Mouse (Mus musculus) liver, embryonic 14.5 days (tissue): ENCODE data around the gene Gpr25. TPM values are rescaled to one million over a fixed set of nuclear protein-coding genes. Genes with fewer than 3 reads are reported as not detected.

Experiments used
- ATAC-seq: fragments of 200-750 bp; cut with Nextera tagmentation; 2 replicates; pipeline ENCODE4 v1.8.0; 2017; ENCODE audit warnings: moderate number of reproducible peaks, mild to moderate bottlenecking, moderate library complexity; ENCODE audit not compliant: insufficient read depth
- DNase-seq, 3 experiments: peaks; one replicate each; pipeline ENCODE4 v3.0.0-alpha.2; 2012 to 2013; ENCODE audit warnings: low read depth in 3 of 3, low spot score in 3 of 3
- H3K27ac ChIP-seq: fragments of 300-500 bp; sonication (generic); 2 replicates; pipeline ENCODE4 v1.5.1; 2014; ENCODE audit warnings: moderate library complexity, mild to moderate bottlenecking, control low read depth, inconsistent platforms
- H3K27me3 ChIP-seq: fragments of 300-500 bp; sonication (generic); 2 replicates; pipeline ENCODE4 v1.6.1; 2014; ENCODE audit warnings: mild to moderate bottlenecking, low read length, moderate library complexity; ENCODE audit not compliant: control insufficient read depth, insufficient read depth
- H3K36me3 ChIP-seq: fragments of 300-500 bp; sonication (generic); replicated peaks from 2 replicates; pipeline ENCODE4 v1.6.1; 2014; ENCODE audit warnings: low read depth; ENCODE audit not compliant: control insufficient read depth, insufficient read depth
- H3K4me1 ChIP-seq, 2 experiments: fragments of 200-500 bp in 1 of 2; fragments of 300-500 bp in 1 of 2; sonication (generic) in 1 of 2; replicated peaks; 2 replicates each; pipeline ENCODE4 v1.6.1; 2012 to 2014; ENCODE audit warnings: antibody characterized with exemption in 1 of 2, inconsistent platforms in 1 of 2, low read length in 1 of 2; ENCODE audit not compliant: control insufficient read depth in 2 of 2, insufficient read depth in 2 of 2
- H3K4me2 ChIP-seq: fragments of 300-500 bp; sonication (generic); 2 replicates; pipeline ENCODE4 v1.6.1; 2014; ENCODE audit warnings: low read depth, mild to moderate bottlenecking, control low read depth, moderate library complexity
- H3K4me3 ChIP-seq, 2 experiments: fragments of 200-500 bp in 1 of 2; fragments of 300-500 bp in 1 of 2; sonication (generic) in 1 of 2; 2 replicates each; pipeline ENCODE4 v1.5.1; 2012 to 2014; ENCODE audit warnings: low read depth in 2 of 2, low read length in 2 of 2, mild to moderate bottlenecking in 2 of 2, control low read depth in 1 of 2, inconsistent platforms in 1 of 2, moderate library complexity in 1 of 2; ENCODE audit not compliant: insufficient read depth in 1 of 2
- H3K9ac ChIP-seq: fragments of 300-500 bp; sonication (generic); replicated peaks from 2 replicates; pipeline ENCODE4 v1.6.1; 2014; ENCODE audit warnings: mild to moderate bottlenecking, control low read depth, moderate library complexity
- H3K9me3 ChIP-seq: fragments of 300-500 bp; sonication (generic); 2 replicates; pipeline ENCODE4 v1.6.1; 2016; ENCODE audit warnings: low read length, mixed read lengths; ENCODE audit not compliant: control insufficient read depth
- CTCF ChIP-seq: IDR thresholded peaks from 2 replicates; pipeline ENCODE4 v1.5.1; 2016; ENCODE audit warnings: antibody characterized with exemption, low read depth, control low read depth
- EP300 ChIP-seq: IDR thresholded peaks from 2 replicates; pipeline ENCODE4 v1.6.1; 2016; ENCODE audit warnings: antibody characterized with exemption, low read depth
- WGBS: fragments of 180-500 bp; shearing (Covaris S2); extraction: QIAGEN DNeasy Blood & Tissue Kit; methylation state at CpG from one replicate; pipeline ENCODE4 v1.1.7; 2014; ENCODE audit not compliant: insufficient replicate concordance; 5-methylcytosine and 5-hydroxymethylcytosine counted together
- polyA plus RNA-seq, 2 experiments: library from polyadenylated mRNA; depleted of rRNA in 1 of 2; stranded (reverse) in 1 of 2; unstranded in 1 of 2; fragments of >200 nt; fragmentation: Nextera tagmentation in 1 of 2; extraction: Ambion mirVana in 1 of 2; gene quantifications; 2 replicates each; pipeline versions ENCODE4 v1.2.1 to v1.2.3; 2012 to 2014

Gene Gpr25
- polyA plus RNA-seq, 2 experiments: not detected

DNA sequence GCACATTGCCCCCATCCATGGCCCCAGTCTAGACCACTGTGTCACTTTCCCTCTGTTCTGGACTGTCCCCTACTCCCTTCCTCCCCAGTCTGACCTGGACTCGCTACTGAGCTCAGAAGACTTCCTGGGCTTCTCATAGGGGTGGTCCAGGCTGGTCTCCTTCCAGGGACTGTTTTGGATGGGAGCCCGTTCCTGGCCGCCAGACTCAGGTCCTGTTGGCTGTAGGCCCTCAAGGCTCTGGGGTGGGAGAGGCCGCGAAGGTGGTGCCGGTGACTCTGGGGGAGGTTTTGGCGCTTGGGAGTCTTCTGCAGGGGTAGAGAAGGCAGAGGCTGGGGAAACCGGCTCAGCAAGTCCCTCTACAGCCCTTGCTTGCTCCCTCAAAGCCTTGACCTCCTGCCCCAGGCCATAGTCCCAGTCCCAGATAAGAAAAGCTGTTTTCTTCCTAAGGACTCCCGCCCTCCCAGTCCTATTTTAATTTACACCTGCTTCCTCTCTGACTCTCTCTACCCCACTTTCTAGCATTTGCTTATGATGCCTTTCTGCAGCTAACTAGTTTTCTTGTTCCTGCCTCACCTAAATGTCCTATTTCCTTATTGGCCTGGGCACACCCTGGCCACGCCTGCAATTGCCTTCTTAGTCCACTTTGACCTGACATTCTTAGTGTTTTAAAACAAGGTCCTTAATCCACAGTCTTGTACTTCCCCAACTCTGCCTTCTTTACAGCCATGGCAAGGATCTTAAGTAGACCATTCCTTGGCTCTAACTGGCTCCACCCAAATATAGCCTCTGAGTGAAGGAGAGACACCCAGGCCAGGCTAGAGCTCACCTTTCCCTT, 40.4 kb downstream of the Gpr25 start:
- Histone ChIP-seq H3K27me3 (no peaks in the 10 kb centered on the region), H3K4me3 (no peak overlapping the region), H3K9me3 (no peaks in the 10 kb centered on the region), H3K4me2 (no peak overlapping the region), H3K9ac (no peak overlapping the region), H3K36me3 (no peaks in the 10 kb centered on the region), H3K4me1 (no peaks in the 10 kb centered on the region), H3K27ac (no peak overlapping the region)
- DNase-seq (no peak), ATAC-seq (no peak)
- WGBS: 64% methylated on average over 10 of the region's 10 CpGs
- TF ChIP-seq CTCF (no peak), EP300 (no peak)

DNA sequence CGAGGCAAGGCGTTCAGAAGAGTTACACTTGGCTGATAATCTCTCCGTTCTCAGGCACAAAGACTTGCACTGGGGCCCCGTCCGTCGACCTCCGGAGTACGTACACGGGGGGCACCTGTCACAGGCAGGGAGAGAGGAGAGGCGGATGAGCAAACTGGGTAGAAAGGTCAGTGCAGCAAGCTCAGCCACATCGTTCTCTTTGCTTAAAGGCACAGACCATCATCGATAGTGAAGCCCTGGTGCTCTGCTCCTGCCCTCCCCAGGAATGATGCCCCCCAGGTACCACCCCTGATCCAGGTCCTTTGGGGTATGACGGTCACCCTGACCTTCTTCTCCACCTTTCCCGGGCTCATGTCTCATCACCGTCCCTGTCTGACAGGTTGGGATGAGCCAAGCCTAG, 46.4 kb downstream of the Gpr25 start:
- H3K9me3 ChIP-seq: no peaks in the 10 kb centered on the region
- H3K27me3 ChIP-seq: no peaks in the 10 kb centered on the region
- no peak overlapping the region for H3K4me2 ChIP-seq
- ATAC-seq: no peak
- WGBS: 70% methylated on average over 15 of the region's 15 CpGs
- TF ChIP-seq CTCF: no peak
- no peak for TF ChIP-seq EP300
- no peaks in the 10 kb centered on the region for H3K4me1 ChIP-seq
- no peaks in the 10 kb centered on the region for H3K36me3 ChIP-seq
- H3K4me3 ChIP-seq: no peak overlapping the region
- no peak for DNase-seq
- H3K27ac ChIP-seq: no peak overlapping the region
- H3K9ac ChIP-seq: no peak overlapping the region

DNA sequence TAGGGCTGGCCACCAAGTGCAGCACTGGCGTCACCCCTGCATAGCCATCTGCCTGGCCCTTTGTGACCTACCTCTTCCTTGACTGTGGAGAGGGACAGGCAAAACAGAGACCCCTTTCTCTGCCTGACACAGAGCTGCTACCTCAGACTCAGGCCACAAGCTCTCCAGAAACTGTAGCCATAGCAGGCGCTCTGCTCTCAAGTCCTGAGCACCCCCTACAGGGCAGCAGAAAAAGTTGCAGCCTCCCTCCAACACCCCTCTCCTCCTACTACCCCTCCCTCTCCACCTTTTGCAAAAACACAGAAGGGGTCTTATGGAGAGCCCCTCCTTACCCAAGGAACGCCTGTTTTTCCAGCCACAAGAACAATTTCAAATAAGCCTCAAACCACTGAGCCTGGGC, 47.9 kb downstream of the Gpr25 start, which contains the start of gene Mroh3:
Gene Mroh3, minus strand, starts transcription at position 26 of the 400 bp plus-strand sequence.
- Histone ChIP-seq H3K9me3 (no peaks in the 10 kb centered on the region), H3K4me2 (no peak within 1 kb of the TSS), H3K36me3 (no peaks in the 10 kb centered on the region), H3K9ac (no peak within 1 kb of the TSS), H3K27ac (no peak within 1 kb of the TSS), H3K4me1 (no peaks in the 10 kb centered on the region), H3K4me3 (no peak within 1 kb of the TSS), H3K27me3 (no peaks in the 10 kb centered on the region)
- DNase-seq (no peak), ATAC-seq (no peak)
- WGBS: 20% methylated on average over 3 of the region's 3 CpGs
- TF ChIP-seq CTCF (peak; percentile 77), EP300 (no peak)

Other genes starting within 250 kb of the Gpr25 start
- not detected in 2 replicates for gene Ascl5, start 210.1 kb downstream of the Gpr25 start, polyA plus RNA-seq (2012; rRNA removed)
- gene Ascl5, start 210.1 kb downstream of the Gpr25 start, polyA plus RNA-seq (2014; fragmentation: Nextera tagmentation; extraction: Ambion mirVana): not detected in 2 replicates
- 0.02 TPM in 1 of 2 replicates, not detected in the other for gene Cacna1s, start 208.1 kb downstream of the Gpr25 start, polyA plus RNA-seq (2012; rRNA removed)
- not detected in 2 replicates for gene Cacna1s, start 208.1 kb downstream of the Gpr25 start, polyA plus RNA-seq (2014; fragmentation: Nextera tagmentation; extraction: Ambion mirVana)
- 1.8 and 2.2 TPM in 2 replicates for gene Kif21b, start 129.5 kb downstream of the Gpr25 start, polyA plus RNA-seq (2012; rRNA removed)
- 1.0 and 1.2 TPM in 2 replicates for gene Kif21b, start 129.5 kb downstream of the Gpr25 start, polyA plus RNA-seq (2014; fragmentation: Nextera tagmentation; extraction: Ambion mirVana)
- gene Mroh3, start 48.0 kb downstream of the Gpr25 start, polyA plus RNA-seq (2012; rRNA removed): 0.05 TPM in 1 of 2 replicates, not detected in the other
- gene Mroh3, start 48.0 kb downstream of the Gpr25 start, polyA plus RNA-seq (2014; fragmentation: Nextera tagmentation; extraction: Ambion mirVana): 0.15 and 0.23 TPM in 2 replicates
- 0.16 and 0.28 TPM in 2 replicates for gene Inava, start 26.6 kb downstream of the Gpr25 start, polyA plus RNA-seq (2012; rRNA removed)
- 0.13 and 0.36 TPM in 2 replicates for gene Inava, start 26.6 kb downstream of the Gpr25 start, polyA plus RNA-seq (2014; fragmentation: Nextera tagmentation; extraction: Ambion mirVana)
- 6.4 and 8.8 TPM in 2 replicates for gene Camsap2, start 85.2 kb upstream of the Gpr25 start, polyA plus RNA-seq (2012; rRNA removed)
- gene Camsap2, start 85.2 kb upstream of the Gpr25 start, polyA plus RNA-seq (2014; fragmentation: Nextera tagmentation; extraction: Ambion mirVana): 10.3 and 11.7 TPM in 2 replicates
- gene Ddx59, start 154.4 kb upstream of the Gpr25 start, polyA plus RNA-seq (2012; rRNA removed): 2.2 and 3.5 TPM in 2 replicates
- 4.4 and 5.2 TPM in 2 replicates for gene Ddx59, start 154.4 kb upstream of the Gpr25 start, polyA plus RNA-seq (2014; fragmentation: Nextera tagmentation; extraction: Ambion mirVana)
- 3.3 and 4.9 TPM in 2 replicates for gene Kif14, start 205.5 kb upstream of the Gpr25 start, polyA plus RNA-seq (2012; rRNA removed)
- 8.3 and 9.9 TPM in 2 replicates for gene Kif14, start 205.5 kb upstream of the Gpr25 start, polyA plus RNA-seq (2014; fragmentation: Nextera tagmentation; extraction: Ambion mirVana)